Mouse (Mus musculus): ENCODE results near the gene Dnajc5g.

DNA sequence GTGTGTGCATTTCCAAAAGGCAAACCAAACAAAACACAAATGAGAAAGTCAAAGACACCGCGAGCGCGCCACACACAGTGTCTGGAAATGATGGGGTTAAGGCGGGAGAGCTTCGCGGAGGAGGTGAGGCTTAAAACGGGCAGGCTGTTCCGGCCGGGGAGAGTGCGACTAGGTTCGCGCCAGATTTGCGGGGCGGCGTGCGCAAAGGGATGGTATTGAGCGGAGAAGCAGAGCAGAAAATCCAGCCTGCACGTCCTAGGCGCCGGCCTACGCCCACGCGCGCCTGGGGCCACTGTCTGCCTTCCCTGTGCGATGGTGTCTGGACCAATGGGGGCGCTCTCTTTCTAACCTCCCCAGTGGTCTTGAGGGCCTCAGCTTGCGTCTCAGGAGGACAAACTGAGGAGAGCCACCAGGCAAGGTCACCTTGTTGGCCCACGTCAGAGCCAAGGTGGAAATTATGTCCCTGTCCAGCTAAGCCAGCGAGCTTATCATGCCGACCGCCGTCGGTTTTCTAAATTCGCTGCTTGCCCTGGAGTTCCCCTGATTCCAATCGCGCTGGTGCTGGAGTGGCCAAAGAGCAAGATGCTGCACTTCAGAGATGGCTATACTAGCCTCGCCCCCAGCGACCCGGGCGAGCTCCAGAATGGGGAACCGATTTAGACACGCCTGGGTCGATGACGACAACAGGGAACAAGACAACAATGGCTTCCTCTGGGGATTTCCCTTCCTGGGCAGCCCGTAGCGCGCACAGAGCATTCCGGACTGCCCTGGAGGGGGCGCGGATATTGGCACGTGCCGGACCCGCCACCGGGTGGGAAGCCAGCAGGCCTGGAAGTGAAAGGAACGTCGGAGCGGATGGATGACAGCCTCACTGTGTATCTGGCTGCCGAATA lies 11.0 kb upstream of the Dnajc5g start:
- TF ChIP-seq POLR2A (IDR thresholded peaks at IDR 0.05; ENCODE audit: low read depth, low read length) (no peak), CTCF (IDR thresholded peaks at IDR 0.05; ENCODE audit: extremely low read depth, insufficient read depth, insufficient read length, insufficient replicate concordance) (no peak)
